Mouse (Mus musculus): Measurements from ENCODE around the gene Nit2.

DNA sequence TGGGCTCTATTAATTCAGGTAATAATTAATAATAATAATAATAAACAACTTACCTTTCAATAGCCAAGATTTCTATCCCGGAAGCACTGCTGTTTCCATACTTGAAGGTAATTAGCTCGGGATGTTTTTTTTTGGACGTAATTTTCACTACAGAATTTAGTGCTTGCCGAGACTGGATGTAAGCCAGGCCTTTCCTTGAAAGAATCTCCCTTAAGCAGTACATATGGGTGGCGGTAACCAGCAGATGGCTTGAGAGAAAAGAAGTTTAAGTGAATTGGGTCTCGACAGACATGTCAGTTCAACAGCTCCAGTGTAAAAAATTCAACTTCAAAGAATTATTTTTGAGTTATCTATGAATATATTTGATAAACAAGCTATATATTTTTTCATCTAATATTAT is 4.4 kb upstream of the Nit2 start:
- TF ChIP-seq CTCF (IDR thresholded peaks at IDR 0.05; ENCODE audit: insufficient read depth, low read length): no peak
- TF ChIP-seq POLR2A (IDR thresholded peaks at IDR 0.05; ENCODE audit: borderline replicate concordance, extremely low read depth, low read depth, low read length): no peak
